Mouse (Mus musculus): Measurements from ENCODE around the gene Olfr313. TPM values are rescaled to one million over a fixed set of nuclear protein-coding genes. Genes with fewer than 3 reads are reported as not detected.

The Olfr313 gene
- polyA plus RNA-seq, 1 experiment from 2014 or later = not detected

DNA sequence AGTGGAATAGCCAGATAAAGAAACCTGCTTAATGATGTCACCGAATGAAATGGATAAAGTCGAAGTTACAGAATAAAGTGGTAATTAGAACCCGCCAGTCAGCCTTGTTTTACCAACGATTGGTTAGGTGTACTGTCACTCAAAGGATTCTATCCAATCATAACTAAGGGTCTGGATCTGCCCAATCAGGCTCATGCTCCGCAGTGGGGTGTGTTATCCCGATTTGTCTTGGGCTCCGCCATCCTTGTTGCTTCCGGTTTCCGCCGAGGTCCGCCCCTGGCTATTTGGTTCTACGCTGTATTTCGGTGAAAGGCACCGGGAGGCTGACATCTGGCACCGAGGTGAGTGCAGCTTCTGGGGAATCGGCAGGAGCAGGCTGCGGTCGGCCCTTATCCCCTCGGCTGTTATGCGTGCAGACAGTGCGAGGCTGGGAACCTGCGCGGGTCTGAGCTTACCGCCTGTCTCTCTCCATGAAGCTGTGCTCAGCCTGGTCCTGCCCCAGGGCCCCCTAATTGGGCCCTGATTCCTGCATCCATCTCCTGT lies 32.2 kb downstream of the Olfr313 start, which contains the start of gene Gm12258:
TSS of gene Gm12258 (plus strand) at position 240 of the 543 bp plus-strand sequence.
- no peak for TF ChIP-seq CTCF (IDR thresholded peaks at IDR 0.05; ENCODE audit: low read depth)
- Histone ChIP-seq H3K4me2 (ENCODE audit: low read length) (peak within 1 kb of the TSS; percentile 78), H3K4me3 (replicated peaks; ENCODE audit: low read depth, low read length) (peak within 1 kb of the TSS; percentile 56), H3K36me3 (ENCODE audit: insufficient read depth, low read length) (peaks cover 16% of the 10 kb centered on the region; the same call in 1 of the 2 replicates), H3K27ac (peak within 1 kb of the TSS; percentile 40; the same call in 1 of the 2 replicates), H3K4me1 (replicated peaks; ENCODE audit: insufficient read depth, low read length) (no peaks in the 10 kb centered on the region), H3K27me3 (ENCODE audit: insufficient read depth, low read length) (no peaks in the 10 kb centered on the region), H3K9ac (ENCODE audit: low read depth, low read length) (peak within 1 kb of the TSS; percentile 71), H3K9me3 (replicated peaks; ENCODE audit: low read length) (no peaks in the 10 kb centered on the region)
- WGBS = under 1% methylated on average over 24 of the region's 24 CpGs
- peak; percentile 97 for DNase-seq (ENCODE audit: low spot score)
- ATAC-seq (replicated peaks; ENCODE audit: low FRiP score, low read depth) = peak; percentile 100

DNA sequence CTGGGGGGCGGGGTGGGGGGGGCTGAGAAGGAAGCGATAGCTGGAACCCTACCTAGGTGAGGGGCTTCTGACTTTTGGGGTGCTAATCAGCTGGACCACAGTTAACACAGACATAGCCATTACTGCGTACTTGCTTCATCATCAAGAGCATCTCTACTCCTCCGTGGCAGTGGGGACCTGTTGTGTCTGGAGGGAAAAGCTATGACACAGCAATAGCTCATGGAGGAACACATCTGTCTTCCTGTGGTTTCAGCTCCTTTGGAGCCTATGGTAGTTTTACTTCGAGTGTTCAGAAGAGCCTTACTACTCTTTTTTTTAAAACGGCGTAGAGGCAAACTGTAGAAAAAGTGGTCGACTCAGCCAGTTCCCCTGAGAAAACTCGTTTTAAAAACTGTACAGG lies 32.8 kb downstream of the Olfr313 start:
- ATAC-seq (replicated peaks; ENCODE audit: low FRiP score, low read depth) = no peak
- no peaks in the 10 kb centered on the region for H3K27me3 ChIP-seq (ENCODE audit: insufficient read depth, low read length)
- H3K9ac ChIP-seq (ENCODE audit: low read depth, low read length) = peak overlapping the region; percentile 71
- peaks cover 16% of the 10 kb centered on the region; the same call in 1 of the 2 replicates for H3K36me3 ChIP-seq (ENCODE audit: insufficient read depth, low read length)
- H3K27ac ChIP-seq = no peak overlapping the region
- no peaks in the 10 kb centered on the region for H3K9me3 ChIP-seq (replicated peaks; ENCODE audit: low read length)
- no peak for DNase-seq (ENCODE audit: low spot score)
- H3K4me2 ChIP-seq (ENCODE audit: low read length) = peak overlapping the region; percentile 78
- 43% methylated on average over 9 of the region's 9 CpGs for WGBS
- H3K4me3 ChIP-seq (replicated peaks; ENCODE audit: low read depth, low read length) = peak overlapping the region; percentile 56
- H3K4me1 ChIP-seq (replicated peaks; ENCODE audit: insufficient read depth, low read length) = no peaks in the 10 kb centered on the region
- no peak for TF ChIP-seq CTCF (IDR thresholded peaks at IDR 0.05; ENCODE audit: low read depth)

DNA sequence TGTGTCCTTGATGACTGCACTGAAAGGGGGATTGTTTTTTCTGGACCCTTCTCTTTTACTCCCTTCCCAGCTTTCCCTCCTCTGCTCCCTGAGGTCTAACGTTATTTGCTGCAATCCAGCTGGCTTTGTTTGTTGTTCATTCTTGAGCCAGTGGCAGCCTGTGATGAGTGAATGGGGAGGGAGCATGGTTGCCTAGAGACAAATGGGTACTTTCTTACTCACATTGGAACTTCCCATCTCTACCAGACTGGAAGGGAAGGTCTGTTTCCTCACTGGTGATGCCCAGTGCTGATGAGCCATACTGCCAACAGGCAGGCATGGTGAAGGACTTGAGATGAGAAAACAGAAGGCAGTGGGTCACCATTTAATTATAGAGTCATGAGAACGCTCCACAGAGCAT lies 34.9 kb downstream of the Olfr313 start:
- ATAC-seq (replicated peaks; ENCODE audit: low FRiP score, low read depth) (no peak), DNase-seq (ENCODE audit: low spot score) (no peak)
- TF ChIP-seq CTCF (IDR thresholded peaks at IDR 0.05; ENCODE audit: low read depth) = no peak
- Histone ChIP-seq H3K27ac (no peak overlapping the region), H3K36me3 (ENCODE audit: insufficient read depth, low read length) (peaks cover 24% of the 10 kb centered on the region), H3K9me3 (replicated peaks; ENCODE audit: low read length) (no peaks in the 10 kb centered on the region), H3K4me2 (ENCODE audit: low read length) (no peak overlapping the region), H3K9ac (ENCODE audit: low read depth, low read length) (no peak overlapping the region), H3K27me3 (ENCODE audit: insufficient read depth, low read length) (no peaks in the 10 kb centered on the region), H3K4me3 (replicated peaks; ENCODE audit: low read depth, low read length) (no peak overlapping the region), H3K4me1 (replicated peaks; ENCODE audit: insufficient read depth, low read length) (no peaks in the 10 kb centered on the region)
- WGBS = 60% methylated on average over 2 of the region's 2 CpGs

DNA sequence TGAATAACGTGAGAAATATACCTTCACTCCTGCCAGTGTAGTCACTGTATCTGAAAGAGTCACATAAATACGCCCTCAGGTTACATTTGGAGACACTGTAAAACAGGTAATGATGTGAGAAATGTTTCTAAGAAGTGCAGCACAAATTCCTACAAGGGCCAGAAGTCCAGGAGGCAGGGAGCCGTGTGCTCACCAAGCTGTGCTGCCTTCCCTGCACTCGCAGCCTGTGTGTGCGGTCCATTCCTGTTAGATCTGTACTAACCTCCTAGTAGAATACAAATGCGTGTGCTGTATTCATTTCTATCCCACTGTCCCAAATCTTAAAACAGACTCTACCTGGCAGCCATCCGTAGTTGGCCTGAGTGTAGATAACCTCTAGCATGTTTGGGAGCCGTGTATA lies 45.9 kb downstream of the Olfr313 start:
- ATAC-seq (replicated peaks; ENCODE audit: low FRiP score, low read depth) = no peak
- Histone ChIP-seq H3K4me2 (ENCODE audit: low read length) (no peak overlapping the region), H3K36me3 (ENCODE audit: insufficient read depth, low read length) (peaks cover 38% of the 10 kb centered on the region), H3K4me3 (replicated peaks; ENCODE audit: low read depth, low read length) (no peak overlapping the region), H3K4me1 (replicated peaks; ENCODE audit: insufficient read depth, low read length) (no peaks in the 10 kb centered on the region), H3K27ac (no peak overlapping the region), H3K9me3 (replicated peaks; ENCODE audit: low read length) (peaks cover 10% of the 10 kb centered on the region; the same call in 1 of the 2 replicates), H3K27me3 (ENCODE audit: insufficient read depth, low read length) (no peaks in the 10 kb centered on the region), H3K9ac (ENCODE audit: low read depth, low read length) (no peak overlapping the region)
- no peak for TF ChIP-seq CTCF (IDR thresholded peaks at IDR 0.05; ENCODE audit: low read depth)
- no peak for DNase-seq (ENCODE audit: low spot score)
- 95% methylated on average over 8 of the region's 8 CpGs for WGBS

DNA sequence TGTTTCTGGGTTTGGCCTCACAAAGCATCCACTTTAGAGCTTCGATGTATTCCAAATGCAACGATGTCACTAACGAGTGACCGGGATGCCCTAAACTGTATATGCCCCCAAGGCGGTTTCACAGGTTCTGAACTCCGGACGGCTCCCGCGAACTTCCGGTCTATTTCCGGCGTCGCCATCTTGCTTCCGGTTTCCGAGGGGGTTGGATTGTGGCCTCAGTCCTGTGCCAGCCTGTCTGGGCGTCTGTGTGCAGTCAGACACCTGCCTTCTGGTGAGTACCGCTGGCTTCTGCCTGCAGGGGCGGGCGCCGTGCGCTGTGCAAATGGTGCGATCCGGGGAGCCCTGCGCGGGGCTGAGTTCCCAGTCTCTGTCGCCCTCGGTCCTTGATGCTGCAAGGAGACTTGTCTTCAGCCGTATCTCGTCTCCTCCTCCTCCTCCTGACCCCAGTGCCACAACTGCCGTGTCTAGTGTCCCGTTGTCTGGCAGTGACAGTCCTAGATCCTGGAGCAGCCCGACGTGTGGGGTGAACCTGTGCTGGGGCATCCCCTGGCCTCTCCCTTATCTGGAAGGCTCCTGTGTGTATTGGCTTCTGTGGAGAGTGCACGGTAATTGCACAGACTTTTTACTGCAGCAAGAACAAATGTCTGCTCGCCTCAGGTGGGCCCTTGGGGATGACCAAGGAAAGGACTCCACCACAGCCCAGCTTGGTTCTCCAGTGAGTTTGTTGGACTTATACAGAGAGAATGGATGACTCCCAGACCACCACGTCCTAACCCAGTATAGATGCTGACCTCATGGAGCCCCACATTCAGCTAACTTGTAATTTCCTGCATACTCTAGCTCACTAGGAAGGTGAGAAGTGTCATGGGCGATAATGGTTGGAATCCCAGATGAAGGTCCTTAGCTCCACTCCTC lies 52.5 kb downstream of the Olfr313 start, which contains the start of gene 2810021J22Rik:
TSS of gene 2810021J22Rik (plus strand) at position 178 of the 915 bp plus-strand sequence.
- Histone ChIP-seq H3K9ac (ENCODE audit: low read depth, low read length) (peak within 1 kb of the TSS; percentile 74), H3K9me3 (replicated peaks; ENCODE audit: low read length) (no peaks in the 10 kb centered on the region), H3K36me3 (ENCODE audit: insufficient read depth, low read length) (no peaks in the 10 kb centered on the region), H3K4me1 (replicated peaks; ENCODE audit: insufficient read depth, low read length) (peaks cover 6% of the 10 kb centered on the region), H3K27ac (peak within 1 kb of the TSS; percentile 82), H3K27me3 (ENCODE audit: insufficient read depth, low read length) (no peaks in the 10 kb centered on the region), H3K4me2 (ENCODE audit: low read length) (peak within 1 kb of the TSS; percentile 84), H3K4me3 (replicated peaks; ENCODE audit: low read depth, low read length) (peak within 1 kb of the TSS; percentile 80)
- peak; percentile 82 for ATAC-seq (replicated peaks; ENCODE audit: low FRiP score, low read depth)
- peak; percentile 12; the same call in 1 of the 2 replicates for TF ChIP-seq CTCF (IDR thresholded peaks at IDR 0.05; ENCODE audit: low read depth)
- DNase-seq (ENCODE audit: low spot score) = peak; percentile 75
- 3% methylated on average over 37 of the region's 37 CpGs for WGBS

DNA sequence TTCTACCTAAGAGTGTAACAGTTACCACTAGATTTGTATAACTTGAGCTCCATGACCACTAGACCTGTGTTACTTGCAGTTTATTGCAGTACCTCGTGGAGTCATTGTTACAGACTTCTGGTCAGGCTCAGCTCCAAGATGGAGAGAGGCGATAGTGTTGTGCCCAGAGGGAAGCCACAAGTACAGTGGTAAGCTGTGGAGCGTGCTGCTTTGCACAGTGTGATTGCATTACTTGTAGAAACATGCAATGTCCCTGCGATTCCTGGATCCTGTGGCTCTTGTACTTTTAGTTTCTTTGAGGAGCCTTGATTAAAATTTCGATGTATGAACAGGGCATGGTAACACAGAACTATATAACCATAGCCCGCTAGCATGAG lies 53.1 kb downstream of the Olfr313 start:
- no peak for TF ChIP-seq CTCF (IDR thresholded peaks at IDR 0.05; ENCODE audit: low read depth)
- WGBS = 59% methylated on average over 6 of the region's 6 CpGs
- H3K9me3 ChIP-seq (replicated peaks; ENCODE audit: low read length) = no peaks in the 10 kb centered on the region
- no peaks in the 10 kb centered on the region for H3K36me3 ChIP-seq (ENCODE audit: insufficient read depth, low read length)
- ATAC-seq (replicated peaks; ENCODE audit: low FRiP score, low read depth) (no peak), DNase-seq (ENCODE audit: low spot score) (no peak)
- peak overlapping the region; percentile 82; the same call in 1 of the 2 replicates for H3K27ac ChIP-seq
- peaks cover 6% of the 10 kb centered on the region for H3K4me1 ChIP-seq (replicated peaks; ENCODE audit: insufficient read depth, low read length)
- H3K4me2 ChIP-seq (ENCODE audit: low read length) = peak overlapping the region; percentile 84
- H3K9ac ChIP-seq (ENCODE audit: low read depth, low read length) = peak overlapping the region; percentile 74; the same call in 1 of the 2 replicates
- no peaks in the 10 kb centered on the region for H3K27me3 ChIP-seq (ENCODE audit: insufficient read depth, low read length)
- H3K4me3 ChIP-seq (replicated peaks; ENCODE audit: low read depth, low read length) = peak overlapping the region; percentile 80

Other genes with a start within 250 kb of the Olfr313 start
- not detected in 2 replicates for gene Olfr224, start 244.4 kb upstream of the Olfr313 start, polyA plus RNA-seq (2015; fragmentation: Nextera tagmentation; extraction: Ambion mirVana)
- not detected in 2 replicates for gene Olfr325, start 237.3 kb upstream of the Olfr313 start, polyA plus RNA-seq (2015; fragmentation: Nextera tagmentation; extraction: Ambion mirVana)
- not detected in 2 replicates for gene Olfr324, start 219.9 kb upstream of the Olfr313 start, polyA plus RNA-seq (2015; fragmentation: Nextera tagmentation; extraction: Ambion mirVana)
- not detected in 2 replicates for gene 2210407C18Rik, start 198.9 kb upstream of the Olfr313 start, polyA plus RNA-seq (2015; fragmentation: Nextera tagmentation; extraction: Ambion mirVana)
- not detected in 2 replicates for gene Olfr323, start 184.5 kb upstream of the Olfr313 start, polyA plus RNA-seq (2015; fragmentation: Nextera tagmentation; extraction: Ambion mirVana)
- gene Trim58, start 174.5 kb upstream of the Olfr313 start, polyA plus RNA-seq (2015; fragmentation: Nextera tagmentation; extraction: Ambion mirVana) = 0.08 and 0.14 TPM in 2 replicates
- 0.05 and 0.09 TPM in 2 replicates for gene Olfr322, start 156.2 kb upstream of the Olfr313 start, polyA plus RNA-seq (2015; fragmentation: Nextera tagmentation; extraction: Ambion mirVana)
- gene Olfr320, start 133.9 kb upstream of the Olfr313 start, polyA plus RNA-seq (2015; fragmentation: Nextera tagmentation; extraction: Ambion mirVana) = not detected in 2 replicates
- gene Olfr319, start 115.8 kb upstream of the Olfr313 start, polyA plus RNA-seq (2015; fragmentation: Nextera tagmentation; extraction: Ambion mirVana) = not detected in 2 replicates
- gene Olfr318, start 91.0 kb upstream of the Olfr313 start, polyA plus RNA-seq (2015; fragmentation: Nextera tagmentation; extraction: Ambion mirVana) = not detected in 2 replicates
- not detected in 2 replicates for gene Olfr317, start 75.8 kb upstream of the Olfr313 start, polyA plus RNA-seq (2015; fragmentation: Nextera tagmentation; extraction: Ambion mirVana)
- not detected in 2 replicates for gene Olfr316, start 62.3 kb upstream of the Olfr313 start, polyA plus RNA-seq (2015; fragmentation: Nextera tagmentation; extraction: Ambion mirVana)
- not detected in 2 replicates for gene Olfr315, start 41.8 kb upstream of the Olfr313 start, polyA plus RNA-seq (2015; fragmentation: Nextera tagmentation; extraction: Ambion mirVana)
- gene Olfr314, start 32.0 kb upstream of the Olfr313 start, polyA plus RNA-seq (2015; fragmentation: Nextera tagmentation; extraction: Ambion mirVana) = not detected in 2 replicates
- gene Fam183b, start 13.0 kb upstream of the Olfr313 start, polyA plus RNA-seq (2015; fragmentation: Nextera tagmentation; extraction: Ambion mirVana) = 0.31 and 0.37 TPM in 2 replicates
- not detected in 2 replicates for gene Olfr312, start 14.2 kb downstream of the Olfr313 start, polyA plus RNA-seq (2015; fragmentation: Nextera tagmentation; extraction: Ambion mirVana)
- gene Olfr311, start 24.3 kb downstream of the Olfr313 start, polyA plus RNA-seq (2015; fragmentation: Nextera tagmentation; extraction: Ambion mirVana) = not detected in 2 replicates
- 5.5 and 6.1 TPM in 2 replicates for gene Gm12258, start 32.2 kb downstream of the Olfr313 start, polyA plus RNA-seq (2015; fragmentation: Nextera tagmentation; extraction: Ambion mirVana)
- gene 2810021J22Rik, start 52.2 kb downstream of the Olfr313 start, polyA plus RNA-seq (2015; fragmentation: Nextera tagmentation; extraction: Ambion mirVana) = 7.2 TPM in 2 replicates
- 3.8 and 4.3 TPM in 2 replicates for gene Zfp39, start 89.2 kb downstream of the Olfr313 start, polyA plus RNA-seq (2015; fragmentation: Nextera tagmentation; extraction: Ambion mirVana)
- gene Btnl10, start 102.9 kb downstream of the Olfr313 start, polyA plus RNA-seq (2015; fragmentation: Nextera tagmentation; extraction: Ambion mirVana) = 0.16 TPM in 1 of 2 replicates, not detected in the other
- 238 and 249 TPM in 2 replicates for gene Rnf187, start 123.9 kb downstream of the Olfr313 start, polyA plus RNA-seq (2015; fragmentation: Nextera tagmentation; extraction: Ambion mirVana)
- 43.9 and 45.8 TPM in 2 replicates for gene Hist3h2ba, start 133.9 kb downstream of the Olfr313 start, polyA plus RNA-seq (2015; fragmentation: Nextera tagmentation; extraction: Ambion mirVana)
- gene Hist3h2a, start 139.7 kb downstream of the Olfr313 start, polyA plus RNA-seq (2015; fragmentation: Nextera tagmentation; extraction: Ambion mirVana) = 40.9 and 41.2 TPM in 2 replicates
- gene Trim17, start 139.7 kb downstream of the Olfr313 start, polyA plus RNA-seq (2015; fragmentation: Nextera tagmentation; extraction: Ambion mirVana) = 0.32 and 0.37 TPM in 2 replicates
- 16.3 and 16.7 TPM in 2 replicates for gene Trim11, start 163.1 kb downstream of the Olfr313 start, polyA plus RNA-seq (2015; fragmentation: Nextera tagmentation; extraction: Ambion mirVana)

Data from kidney, postnatal 0 days (tissue).